Mouse (Mus musculus) MEL (cell line): ENCODE results near the gene Tmem164. TPM values are rescaled to one million over a fixed set of nuclear protein-coding genes. Genes with fewer than 3 reads are reported as not detected.

Experiments
- DNase-seq: peaks from one replicate; pipeline ENCODE4 v3.0.0; 2011; ENCODE audit warnings: low read depth, low spot score
- H3K27ac ChIP-seq: 2 replicates; pipeline ENCODE4 v1.5.1; 2012; ENCODE audit warnings: low read depth, mild to moderate bottlenecking, control low read depth, low read length, moderate library complexity; ENCODE audit not compliant: control insufficient read depth
- H3K27me3 ChIP-seq, 2 experiments: fragments of 150-350 bp in 1 of 2; sonication (generic) in 1 of 2; 2 replicates each; pipeline ENCODE4 v1.6.1; 2012; ENCODE audit warnings: low read length in 2 of 2, mild to moderate bottlenecking in 2 of 2, improper control_type of control experiment in 1 of 2, moderate library complexity in 1 of 2; ENCODE audit not compliant: insufficient read depth in 2 of 2, control insufficient read depth in 1 of 2
- H3K36me3 ChIP-seq, 2 experiments: 2 replicates each; pipeline ENCODE4 v1.6.1; 2012 to 2014; ENCODE audit warnings: low read length in 2 of 2, improper control_type of control experiment in 1 of 2, inconsistent platforms in 1 of 2, mild to moderate bottlenecking in 1 of 2; ENCODE audit not compliant: insufficient read depth in 2 of 2, control insufficient read depth in 1 of 2
- H3K4me1 ChIP-seq, 2 experiments: fragments of 150-350 bp in 1 of 2; sonication (generic) in 1 of 2; 2 replicates each; pipeline ENCODE4 v1.6.1; 2012; ENCODE audit warnings: low read length in 2 of 2, improper control_type of control experiment in 1 of 2, mild to moderate bottlenecking in 1 of 2; ENCODE audit not compliant: insufficient read depth in 2 of 2, control insufficient read depth in 1 of 2
- H3K4me3 ChIP-seq, 2 experiments: fragments of 150-350 bp in 1 of 2; sonication (generic) in 1 of 2; 2 replicates each; pipeline ENCODE4 v1.5.1; 2012; ENCODE audit warnings: low read depth in 2 of 2, low read length in 2 of 2, mild to moderate bottlenecking in 2 of 2, moderate library complexity in 2 of 2, control low read depth in 1 of 2, improper control_type of control experiment in 1 of 2; ENCODE audit not compliant: control insufficient read depth in 1 of 2, insufficient read depth in 1 of 2
- H3K79me2 ChIP-seq: 2 replicates; pipeline ENCODE4 v1.6.1; 2012; ENCODE audit warnings: mild to moderate bottlenecking, low read length, moderate library complexity; ENCODE audit not compliant: control insufficient read depth, poor library complexity, insufficient read depth
- H3K9ac ChIP-seq: 2 replicates; pipeline ENCODE4 v1.6.1; 2012; ENCODE audit warnings: low read depth, mild to moderate bottlenecking, control low read depth, low read length, moderate library complexity; ENCODE audit not compliant: control insufficient read depth, poor library complexity, severe bottlenecking
- H3K9me3 ChIP-seq: fragments of 150-350 bp; sonication (generic); replicated peaks from 2 replicates; pipeline ENCODE4 v1.6.1; 2012; ENCODE audit warnings: mild to moderate bottlenecking, low read length, improper control_type of control experiment, moderate library complexity; ENCODE audit not compliant: insufficient read depth
- CHD1 ChIP-seq: IDR thresholded peaks from 2 replicates; pipeline ENCODE4 v1.6.1; 2012; ENCODE audit warnings: low read depth, mild to moderate bottlenecking, inconsistent platforms, low read length, improper control_type of control experiment
- CHD2 ChIP-seq: IDR thresholded peaks from 2 replicates; pipeline ENCODE4 v1.6.1; 2011; ENCODE audit warnings: low read length, improper control_type of control experiment
- CTCF ChIP-seq, 3 experiments: IDR thresholded peaks in 2 of 3; conservative IDR thresholded peaks in 1 of 3; 2 replicates each; pipeline ENCODE4 v1.5.1; 2011 to 2012; ENCODE audit warnings: low read length in 3 of 3, low read depth in 2 of 3, mild to moderate bottlenecking in 2 of 3, improper control_type of control experiment in 1 of 3, inconsistent platforms in 1 of 3, mixed read lengths in 1 of 3, moderate library complexity in 1 of 3; ENCODE audit not compliant: control insufficient read depth in 1 of 3, insufficient read depth in 1 of 3, poor library complexity in 1 of 3, severe bottlenecking in 1 of 3
- ELF1 ChIP-seq: IDR thresholded peaks from 2 replicates; pipeline ENCODE4 v1.6.1; 2014; ENCODE audit warnings: low read depth, mild to moderate bottlenecking, inconsistent platforms, low read length, improper control_type of control experiment, moderate library complexity
- ETS1 ChIP-seq: IDR thresholded peaks from 2 replicates; pipeline ENCODE4 v1.6.1; 2012; ENCODE audit warnings: low read depth, mild to moderate bottlenecking, inconsistent platforms, low read length, improper control_type of control experiment, moderate library complexity
- GATA1 ChIP-seq: IDR thresholded peaks from 2 replicates; pipeline ENCODE4 v1.6.1; 2011; ENCODE audit warnings: low read depth, low read length, improper control_type of control experiment
- JUND ChIP-seq: IDR thresholded peaks from 2 replicates; pipeline ENCODE4 v1.6.1; 2011; ENCODE audit warnings: low read depth, mild to moderate bottlenecking, improper control_type of control experiment, low read length
- KAT2A ChIP-seq: conservative IDR thresholded peaks from 2 replicates; pipeline ENCODE4 v1.6.1; 2012; ENCODE audit warnings: low read depth, low read length, improper control_type of control experiment, inconsistent platforms
- MEF2A ChIP-seq: IDR thresholded peaks from 2 replicates; pipeline ENCODE4 v1.6.1; 2014; ENCODE audit warnings: low read depth, mild to moderate bottlenecking, inconsistent platforms, low read length, improper control_type of control experiment; ENCODE audit not compliant: poor library complexity, insufficient replicate concordance, severe bottlenecking; ENCODE audit errors: extremely low read depth
- MXI1 ChIP-seq: IDR thresholded peaks from 2 replicates; pipeline ENCODE4 v1.6.1; 2011; ENCODE audit warnings: mild to moderate bottlenecking, low read depth, low read length, improper control_type of control experiment
- MYB ChIP-seq: IDR thresholded peaks from 2 replicates; pipeline ENCODE4 v1.6.1; 2011; ENCODE audit warnings: mild to moderate bottlenecking, low read depth, low read length, improper control_type of control experiment
- NELFE ChIP-seq: IDR thresholded peaks from 2 replicates; pipeline ENCODE4 v1.6.1; 2011; ENCODE audit warnings: low read depth, low read length, improper control_type of control experiment
- NRF1 ChIP-seq: IDR thresholded peaks from 2 replicates; pipeline ENCODE4 v1.6.1; 2014; ENCODE audit warnings: low read depth, mild to moderate bottlenecking, inconsistent platforms, low read length, improper control_type of control experiment, moderate library complexity; ENCODE audit not compliant: poor library complexity, insufficient read depth, severe bottlenecking
- POLR2A ChIP-seq, 2 experiments: IDR thresholded peaks; 2 replicates each; pipeline ENCODE4 v1.6.1; 2011 to 2012; ENCODE audit warnings: low read length in 2 of 2, mild to moderate bottlenecking in 2 of 2, control low read depth in 1 of 2, improper control_type of control experiment in 1 of 2, low read depth in 1 of 2, moderate library complexity in 1 of 2; ENCODE audit not compliant: control insufficient read depth in 1 of 2, insufficient read depth in 1 of 2, poor library complexity in 1 of 2
- POLR2AphosphoS2 ChIP-seq: IDR thresholded peaks from 2 replicates; pipeline ENCODE4 v1.6.1; 2011; ENCODE audit warnings: low read length, improper control_type of control experiment
- POLR2AphosphoS5 ChIP-seq: IDR thresholded peaks from 2 replicates; pipeline ENCODE4 v1.6.1; 2012; ENCODE audit warnings: low read depth, borderline replicate concordance, mild to moderate bottlenecking, inconsistent platforms, low read length, moderate library complexity, mixed read lengths
- RAD21 ChIP-seq: IDR thresholded peaks from 2 replicates; pipeline ENCODE4 v1.6.1; 2011; ENCODE audit warnings: mild to moderate bottlenecking, low read depth, low read length, improper control_type of control experiment
- SIN3A ChIP-seq: IDR thresholded peaks from 2 replicates; pipeline ENCODE4 v1.6.1; 2012; ENCODE audit warnings: low read length, improper control_type of control experiment, inconsistent platforms
- SMC3 ChIP-seq: IDR thresholded peaks from 2 replicates; pipeline ENCODE4 v1.6.1; 2011; ENCODE audit warnings: low read depth, low read length, improper control_type of control experiment
- TCF12 ChIP-seq: IDR thresholded peaks from 2 replicates; pipeline ENCODE4 v1.6.1; 2014; ENCODE audit warnings: low read depth, mild to moderate bottlenecking, inconsistent platforms, low read length, improper control_type of control experiment, moderate library complexity
- UBTF ChIP-seq: IDR thresholded peaks from 2 replicates; pipeline ENCODE4 v1.6.1; 2012; ENCODE audit warnings: low read depth, mild to moderate bottlenecking, inconsistent platforms, low read length, improper control_type of control experiment, moderate library complexity, borderline replicate concordance; ENCODE audit not compliant: insufficient read depth
- USF1 ChIP-seq: IDR thresholded peaks from 2 replicates; pipeline ENCODE4 v1.6.1; 2014; ENCODE audit warnings: low read depth, mild to moderate bottlenecking, inconsistent platforms, low read length, improper control_type of control experiment, moderate library complexity
- ZC3H11A ChIP-seq: IDR thresholded peaks from 2 replicates; pipeline ENCODE4 v1.6.1; 2012; ENCODE audit warnings: low read depth, mild to moderate bottlenecking, inconsistent platforms, low read length, improper control_type of control experiment
- ZKSCAN1 ChIP-seq: IDR thresholded peaks from 2 replicates; pipeline ENCODE4 v1.6.1; 2012; ENCODE audit warnings: low read depth, mild to moderate bottlenecking, inconsistent platforms, low read length, improper control_type of control experiment, moderate library complexity
- ZMIZ1 ChIP-seq: IDR thresholded peaks from 2 replicates; pipeline ENCODE4 v1.6.1; 2012; ENCODE audit warnings: low read depth, mild to moderate bottlenecking, inconsistent platforms, low read length, improper control_type of control experiment, moderate library complexity
- ZNF384 ChIP-seq: IDR thresholded peaks from 2 replicates; pipeline ENCODE4 v1.6.1; 2012; ENCODE audit warnings: low read depth, mild to moderate bottlenecking, inconsistent platforms, low read length, improper control_type of control experiment
- polyA plus RNA-seq, 2 experiments: library from polyadenylated mRNA; stranded (reverse) in 1 of 2; unstranded in 1 of 2; fragments of >175 nt in 1 of 2; fragments of >200 nt in 1 of 2; gene quantifications; 2 replicates each; pipeline versions ENCODE4 v1.2.1 to v1.2.4; 2012; ENCODE audit warnings: low replicate concordance in 2 of 2, low read depth in 1 of 2; ENCODE audit not compliant: insufficient read length in 2 of 2, insufficient read depth in 1 of 2, missing spikeins in 1 of 2
- total RNA-seq: library from RNA; depleted of rRNA; stranded (reverse); fragments of 300-350 nt; gene quantifications from 2 replicates; pipeline ENCODE4 v1.2.3, GENCODE M21; 2012

The Tmem164 gene
- total and polyA plus RNA-seq, 3 experiments, result 34.3 to 92.4 (median 72.8) TPM

- H3K27me3 ChIP-seq, result no peaks in the 10 kb centered on the region
Observed at GRCm38 (mm10) chrX:142846266-142846665, 165.1 kb downstream of the Tmem164 start.

DNA sequence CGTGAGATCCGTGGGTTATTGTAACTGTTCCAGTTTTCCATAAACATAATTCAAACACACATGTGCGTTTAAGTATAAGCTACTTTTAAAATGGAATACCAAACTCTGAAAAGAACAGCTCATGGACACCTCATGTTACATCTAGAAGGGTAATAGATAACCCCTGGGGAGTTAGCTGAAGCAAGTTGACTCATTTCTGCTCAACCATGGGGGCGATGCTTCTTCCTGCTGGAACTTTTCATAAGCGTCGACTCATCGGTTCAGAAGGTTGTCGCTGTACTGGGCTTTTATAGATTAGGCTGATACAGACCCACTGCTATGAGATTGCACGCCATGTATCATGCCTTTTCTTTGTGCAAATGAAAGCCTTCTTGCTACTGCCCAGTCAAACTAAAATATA is 166.8 kb downstream of the Tmem164 start:
- TF ChIP-seq CHD2 (no peak), SIN3A (no peak), NELFE (no peak), POLR2AphosphoS2 (no peak), SMC3 (no peak), RAD21 (no peak), NRF1 (no peak), ZC3H11A (no peak), POLR2AphosphoS5 (no peak), CTCF (IDR thresholded peaks at IDR 0.05 in 2 of 3, conservative IDR thresholded peaks at IDR 0.05 in 1 of 3; ENCODE audit: control insufficient read depth in 1 of 3, insufficient read depth in 1 of 3, low read depth in 2 of 3, low read length in 3 of 3, poor library complexity in 1 of 3, severe bottlenecking in 1 of 3) (no peak), UBTF (no peak), KAT2A (no peak)
- H3K9me3 ChIP-seq, result no peaks in the 10 kb centered on the region
- no peak for DNase-seq
- H3K4me3 ChIP-seq, result no peak overlapping the region
- no peak overlapping the region for H3K27ac ChIP-seq
- H3K4me1 ChIP-seq, result peaks cover 0 to 4% of the 10 kb centered on the region in 2 experiments; a peak in 3 of 4 replicates
- peaks cover 2% of the 10 kb centered on the region in 2 experiments; a peak in 3 of 4 replicates for H3K36me3 ChIP-seq
- no peak overlapping the region for H3K9ac ChIP-seq
- no peaks in the 10 kb centered on the region for H3K27me3 ChIP-seq
- no peaks in the 10 kb centered on the region for H3K79me2 ChIP-seq

More at GRCm38 (mm10) chrX:142846266-142846665, 165.1 kb downstream of the Tmem164 start:
- no peaks in the 10 kb centered on the region for H3K79me2 ChIP-seq
- TF ChIP-seq USF1, result no peak
- TF ChIP-seq MEF2A, result no peak
- TF ChIP-seq ELF1, result no peak
- TF ChIP-seq TCF12, result no peak
- no peak for TF ChIP-seq ETS1
- no peak for TF ChIP-seq POLR2AphosphoS2
- TF ChIP-seq GATA1, result no peak
- no peak for TF ChIP-seq MYB
- TF ChIP-seq ZMIZ1, result no peak
- no peak for TF ChIP-seq POLR2A (IDR thresholded peaks at IDR 0.05; ENCODE audit: control insufficient read depth in 1 of 2, insufficient read depth in 1 of 2, low read depth in 1 of 2, low read length in 2 of 2, poor library complexity in 1 of 2)
- TF ChIP-seq ZNF384, result no peak
- no peak for TF ChIP-seq UBTF
- no peak for TF ChIP-seq ZKSCAN1
- TF ChIP-seq JUND, result no peak
- TF ChIP-seq MXI1, result no peak
- no peak for TF ChIP-seq KAT2A
- no peak for TF ChIP-seq CHD1
- TF ChIP-seq CTCF (IDR thresholded peaks at IDR 0.05 in 2 of 3, conservative IDR thresholded peaks at IDR 0.05 in 1 of 3; ENCODE audit: control insufficient read depth in 1 of 3, insufficient read depth in 1 of 3, low read depth in 2 of 3, low read length in 3 of 3, poor library complexity in 1 of 3, severe bottlenecking in 1 of 3), result no peak
- no peak overlapping the region for H3K9ac ChIP-seq
- no peaks in the 10 kb centered on the region for H3K9me3 ChIP-seq
- H3K36me3 ChIP-seq, result peaks cover 2% of the 10 kb centered on the region in 2 experiments; a peak in 2 of 4 replicates
- H3K4me1 ChIP-seq, result peaks cover 0 to 4% of the 10 kb centered on the region in 2 experiments; a peak in 3 of 4 replicates
- no peak overlapping the region for H3K4me3 ChIP-seq
- no peak for DNase-seq
- no peak overlapping the region for H3K27ac ChIP-seq
